Mouse (Mus musculus) kidney, adult 9 months (tissue): ENCODE data around the gene Arg2.

Experiments
- DNase-seq: peaks from one replicate; pipeline ENCODE4 v3.0.0; 2022

Arg2 gene

DNA sequence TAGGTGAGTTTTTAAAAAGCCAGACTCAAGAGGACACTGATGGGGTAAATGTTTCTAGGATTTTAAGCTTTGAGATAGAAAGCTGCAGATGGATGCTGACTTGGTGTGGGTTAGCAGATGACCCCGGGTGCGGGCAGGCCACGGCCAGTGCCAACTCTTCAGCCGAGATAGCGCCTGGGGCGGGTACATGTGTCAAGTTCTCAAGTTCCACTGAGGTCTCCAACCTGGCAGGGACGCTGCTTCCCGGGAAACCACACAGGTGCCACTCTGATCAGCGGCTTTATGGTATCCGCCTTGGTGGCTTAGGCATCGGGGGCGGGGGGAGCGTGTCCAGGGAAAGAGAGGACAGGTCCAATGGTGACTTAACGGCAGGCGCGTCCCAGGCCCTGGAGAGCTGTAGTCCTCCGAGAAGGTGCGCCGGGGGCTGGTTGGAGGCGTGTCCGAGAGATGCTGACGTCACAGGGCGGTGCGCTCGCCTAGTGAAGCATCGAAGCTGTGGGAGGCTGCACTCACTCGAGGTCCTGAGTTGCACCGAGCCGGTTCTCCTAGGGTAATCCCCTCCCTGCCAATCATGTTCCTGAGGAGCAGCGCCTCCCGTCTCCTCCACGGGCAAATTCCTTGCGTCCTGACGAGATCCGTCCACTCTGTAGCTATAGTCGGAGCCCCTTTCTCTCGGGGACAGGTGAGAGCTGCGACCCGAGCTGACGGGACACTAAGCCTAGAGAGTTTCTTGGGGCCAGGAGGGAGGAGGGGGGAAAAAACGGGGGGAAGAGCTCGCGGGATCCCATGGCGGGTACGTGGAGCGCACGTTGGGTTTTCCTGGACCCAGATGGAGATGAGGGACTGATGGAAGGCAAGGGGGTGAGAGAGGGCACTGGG lies at the start of gene Arg2:
Arg2 (plus strand) TSS at position 479 of the 879 bp plus-strand sequence.
- peak; percentile 77 for DNase-seq

DNA sequence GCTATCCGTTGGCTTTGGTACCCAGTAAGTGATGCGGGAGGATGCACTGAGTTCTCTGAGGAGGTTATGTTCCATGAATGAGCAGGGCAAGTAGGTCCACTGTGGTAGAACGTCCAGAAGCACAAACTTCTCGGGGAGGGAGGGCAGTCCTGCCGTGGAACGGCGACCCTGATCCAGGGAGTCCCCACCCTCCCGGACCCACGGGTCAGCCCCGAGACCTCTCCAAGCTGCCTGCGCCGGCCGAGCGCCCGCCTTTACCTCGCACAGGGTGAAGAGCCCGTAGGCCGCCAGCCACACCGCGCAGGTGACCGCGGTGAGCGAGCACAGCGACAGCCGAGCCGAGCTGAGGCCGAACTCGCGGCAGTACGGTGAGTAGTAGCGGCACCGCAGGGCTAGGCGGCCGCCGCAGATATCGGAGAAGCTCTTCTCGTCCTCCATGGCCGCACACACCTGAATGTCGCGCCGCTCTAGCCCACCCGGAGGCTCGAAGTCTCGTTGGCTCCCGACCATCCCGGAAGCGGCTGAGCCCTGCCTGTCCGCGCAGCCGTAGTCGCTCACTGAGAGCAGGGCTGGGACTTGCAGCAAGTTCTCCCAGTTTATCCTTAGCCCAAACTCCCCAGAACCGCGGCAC lies 41.3 kb upstream of the Arg2 start, which contains the start of gene Pigh:
Pigh (minus strand) TSS at position 470 of the 631 bp plus-strand sequence.
- DNase-seq: peak; percentile 88

DNA sequence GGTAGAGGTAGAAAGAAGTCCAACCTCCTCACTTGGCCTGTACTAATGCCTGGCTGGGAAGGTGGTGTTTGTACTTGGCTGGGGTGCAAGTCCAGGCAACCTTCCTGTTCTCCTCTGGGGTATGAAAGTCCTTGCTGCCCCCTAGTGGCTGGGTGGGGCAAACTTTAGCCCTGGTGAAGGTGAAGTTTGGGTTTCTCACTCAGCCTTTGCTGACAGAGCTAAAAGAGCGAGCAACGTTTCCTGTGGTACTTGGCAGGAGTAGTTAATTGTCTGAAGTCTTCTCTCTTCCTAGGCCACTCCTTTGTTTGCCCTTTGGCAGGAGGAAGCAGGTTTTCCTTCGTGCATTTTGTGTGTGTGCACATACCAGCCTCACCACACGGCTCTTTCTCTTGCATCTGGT lies 38.0 kb upstream of the Arg2 start:
- peak; percentile 91 for DNase-seq

DNA sequence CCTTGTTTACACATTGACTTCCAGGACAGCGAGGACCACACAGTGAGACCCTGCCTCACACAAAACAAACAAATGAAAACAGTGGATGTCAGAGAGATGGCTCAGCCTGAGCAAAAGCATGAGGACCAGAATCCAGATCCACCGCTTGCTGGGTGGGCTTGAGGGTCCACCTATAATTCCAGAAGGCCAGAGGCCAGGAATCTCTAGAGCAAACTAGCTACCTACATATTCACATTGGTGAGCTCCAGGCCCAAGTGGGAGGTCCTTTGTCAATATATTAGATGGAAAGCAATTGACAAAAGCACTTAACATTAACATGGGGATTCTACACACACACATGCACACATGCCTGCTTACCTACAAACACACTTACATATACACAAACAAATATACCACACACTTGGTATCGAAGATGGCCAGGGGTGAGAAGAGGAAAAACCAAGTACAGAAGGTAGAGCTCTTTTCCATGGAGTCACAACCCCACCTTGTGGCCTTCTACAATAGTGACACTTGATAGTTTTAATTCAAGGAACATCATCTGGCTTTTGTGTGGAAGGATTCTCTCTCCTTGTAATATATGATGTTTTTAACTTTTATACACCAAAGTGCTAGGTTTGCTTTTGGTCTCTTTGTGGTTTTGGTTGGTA lies 33.3 kb upstream of the Arg2 start:
- DNase-seq: peak; percentile 42

DNA sequence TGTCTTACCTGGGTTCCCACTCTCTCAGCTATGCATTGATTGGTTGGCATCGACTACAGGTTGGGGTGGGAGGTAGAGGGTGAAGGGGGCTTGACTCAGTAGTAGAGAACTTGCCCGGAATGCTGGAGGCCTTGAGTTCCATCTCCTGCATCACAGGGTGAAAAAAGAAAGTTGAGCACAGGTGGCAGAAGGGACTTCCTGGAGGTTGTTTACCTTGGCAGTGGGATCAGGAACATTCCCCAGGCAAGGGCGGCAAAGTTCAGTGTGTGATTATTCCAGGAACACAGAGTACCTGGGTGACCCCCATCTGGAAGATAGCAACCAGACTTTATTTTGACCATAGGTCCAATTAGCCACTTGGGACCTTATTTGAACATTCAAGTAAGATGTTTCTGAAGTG lies 26.8 kb upstream of the Arg2 start:
- DNase-seq: peak; percentile 75

DNA sequence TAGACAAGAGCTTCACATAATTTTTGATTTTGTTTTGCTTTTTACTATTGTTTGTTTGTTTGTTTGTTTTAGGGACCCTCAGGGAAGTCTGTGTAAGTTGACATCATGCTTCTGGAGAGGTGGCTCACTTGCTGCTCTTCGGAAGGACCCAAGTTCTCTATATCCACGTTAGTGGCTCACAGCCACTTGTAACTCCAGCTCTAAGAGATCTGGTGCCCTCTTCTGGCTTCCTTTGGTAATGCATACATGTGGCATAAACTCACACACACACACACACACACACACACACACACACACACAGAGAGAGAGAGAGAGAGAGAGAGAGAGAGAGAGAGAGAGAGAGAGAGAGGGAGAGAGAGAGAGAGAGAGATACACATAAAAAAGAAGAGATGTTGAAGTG lies 26.0 kb upstream of the Arg2 start:
- DNase-seq: no peak

DNA sequence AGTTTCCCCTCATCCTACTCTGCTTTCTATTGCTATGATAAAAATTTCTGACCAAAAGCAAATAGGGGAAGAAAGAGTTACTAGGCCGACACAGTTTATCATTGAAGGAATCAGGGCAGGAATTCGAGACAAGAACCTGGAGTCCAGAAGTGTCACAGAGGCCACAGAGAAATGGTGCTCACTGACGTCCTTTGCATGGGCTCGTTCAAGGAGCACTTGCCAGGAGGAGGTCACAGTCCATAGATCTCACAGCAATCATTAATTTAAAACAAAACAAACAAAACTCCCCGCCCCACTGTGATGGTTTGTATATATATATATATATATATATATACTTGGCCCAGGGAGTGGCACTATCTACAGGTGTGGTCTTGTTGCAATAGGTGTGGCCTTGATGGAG lies 25.3 kb upstream of the Arg2 start:
- peak; percentile 68 for DNase-seq

DNA sequence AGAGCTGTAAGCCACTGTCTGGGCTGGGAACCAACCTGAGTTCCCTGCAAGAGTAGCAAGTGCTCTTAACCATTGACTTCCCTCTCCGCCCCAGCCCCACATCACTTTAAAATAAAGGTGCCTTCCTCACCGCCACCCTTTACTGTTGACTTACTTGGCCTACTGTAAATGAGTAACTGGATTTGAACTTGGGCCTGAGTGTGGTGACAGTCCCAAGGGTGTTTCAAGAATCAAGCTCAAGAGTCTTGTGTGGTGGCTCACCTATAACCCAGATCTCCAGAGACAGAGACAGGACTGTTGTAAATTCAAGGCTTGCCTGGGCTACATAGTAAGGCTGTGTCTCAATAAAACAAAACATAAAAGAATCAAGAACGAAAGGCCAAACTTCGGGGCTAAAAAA lies 11.6 kb upstream of the Arg2 start:
- peak; percentile 60 for DNase-seq

DNA sequence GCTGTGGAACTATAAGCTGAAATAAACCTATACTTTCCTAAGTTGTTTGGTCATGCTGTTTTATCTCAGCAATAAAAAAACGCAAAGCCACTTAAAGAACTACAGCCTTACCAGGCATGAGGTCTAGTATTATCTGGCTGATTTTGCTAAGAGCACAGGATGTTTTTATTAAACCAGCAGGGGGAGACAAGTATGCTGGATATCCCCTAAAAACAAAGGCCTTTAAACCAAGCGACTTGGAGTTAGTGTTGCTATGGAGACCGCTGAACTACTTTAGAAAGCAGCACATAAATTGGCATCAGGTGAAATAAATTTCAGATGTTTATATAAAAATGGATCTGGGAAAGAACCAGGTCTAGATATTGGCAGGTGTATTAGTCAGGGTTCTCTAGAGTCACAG lies 7.8 kb upstream of the Arg2 start:
- peak; percentile 32 for DNase-seq

DNA sequence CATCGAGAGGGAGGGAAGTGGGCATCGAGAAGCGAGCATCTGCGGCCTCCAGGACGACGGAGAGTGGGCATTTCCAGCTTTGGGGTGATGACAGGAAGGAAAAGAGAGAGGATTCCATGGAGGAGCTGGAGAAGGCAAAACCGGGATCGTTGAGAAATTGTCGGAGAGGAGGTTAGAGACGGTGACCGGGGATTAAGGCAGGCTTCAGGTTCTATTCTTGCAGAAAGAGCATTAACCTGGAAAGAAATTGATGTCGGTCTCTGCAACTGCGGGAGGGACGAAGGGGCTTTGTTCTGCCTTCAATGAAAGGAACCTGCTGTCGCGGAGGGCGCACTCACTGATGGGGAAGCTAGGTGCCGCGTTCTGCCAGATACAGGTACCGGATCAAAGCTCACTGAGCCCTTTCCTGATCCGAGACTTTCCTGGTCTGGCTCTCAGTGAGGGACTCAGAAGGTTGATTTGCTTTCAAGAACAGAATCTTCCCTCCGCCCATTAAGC lies 650 bp downstream of the Arg2 start:
- no peak for DNase-seq

DNA sequence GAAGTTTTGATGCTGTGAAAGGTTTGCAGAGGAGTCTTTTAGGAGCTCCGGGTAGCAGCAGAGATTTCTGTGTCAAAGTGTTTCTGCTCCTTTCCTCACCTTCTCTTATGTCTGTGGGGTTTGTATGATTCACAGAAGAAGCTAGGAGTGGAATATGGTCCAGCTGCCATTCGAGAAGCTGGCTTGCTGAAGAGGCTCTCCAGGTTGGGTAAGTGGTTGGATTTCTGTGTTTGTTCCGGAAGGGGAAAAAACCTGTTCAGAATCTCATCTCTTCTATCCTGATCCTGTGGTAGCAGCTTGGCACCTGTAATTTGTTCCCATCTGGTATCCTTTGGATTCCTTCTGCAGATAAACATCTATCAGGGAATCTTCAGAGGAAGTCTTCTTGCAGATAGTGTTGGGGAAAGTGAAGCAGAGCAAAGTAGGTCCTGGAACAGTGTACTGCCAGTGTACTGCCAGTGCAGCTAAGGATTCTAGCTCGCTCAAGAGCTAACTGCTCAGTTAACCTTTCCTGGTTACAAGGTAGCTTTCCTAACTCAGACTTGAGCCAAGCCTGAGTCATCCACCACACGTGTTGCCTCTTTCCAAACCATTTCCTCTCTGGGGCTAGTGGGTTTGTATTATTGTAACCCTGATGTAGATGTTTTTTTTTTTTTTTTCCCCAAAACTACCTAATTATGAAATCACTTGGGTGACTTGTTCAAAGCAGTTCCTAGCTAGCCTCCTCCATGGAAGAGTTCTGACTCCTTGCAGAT lies 1.3 kb downstream of the Arg2 start:
- DNase-seq: no peak

DNA sequence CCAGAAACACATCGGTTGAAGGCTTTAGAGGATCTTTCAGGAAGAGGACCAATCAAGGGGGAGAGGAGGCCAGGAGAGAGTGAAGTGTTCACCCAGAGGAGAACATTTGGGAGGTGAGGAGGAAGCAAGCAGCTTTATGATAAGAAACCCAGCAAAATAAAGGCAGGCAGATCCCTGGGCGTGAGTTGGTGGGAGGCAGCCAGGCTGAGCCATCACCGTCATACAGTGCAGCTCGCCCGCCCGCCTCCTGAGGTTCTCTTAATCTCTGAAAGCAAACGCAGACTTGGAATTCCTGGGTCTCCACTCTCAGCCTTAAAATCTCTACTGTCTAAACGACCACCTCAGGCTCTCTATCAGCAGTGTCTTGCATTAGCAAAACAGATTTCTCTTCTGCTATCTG lies 4.1 kb downstream of the Arg2 start:
- no peak for DNase-seq

DNA sequence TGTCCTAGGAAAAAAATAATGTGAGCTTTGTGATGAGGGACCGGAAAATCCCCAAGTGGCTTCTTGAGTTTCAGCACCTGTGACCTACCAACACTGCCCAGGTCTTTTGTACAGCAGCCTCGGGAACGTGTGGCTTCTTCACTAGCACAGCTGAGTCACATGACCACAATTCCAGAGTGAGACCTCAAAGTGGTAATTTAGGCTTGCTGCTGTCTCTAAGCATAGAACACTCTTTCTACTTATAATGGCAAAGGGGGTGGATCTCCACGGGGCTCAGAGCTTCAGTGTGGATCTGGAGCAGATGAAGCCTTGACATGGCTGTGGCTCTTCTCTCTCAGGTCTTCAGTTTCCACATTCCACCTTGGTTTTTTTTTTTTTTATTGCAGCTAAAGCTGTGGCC lies 4.5 kb downstream of the Arg2 start:
- no peak for DNase-seq

DNA sequence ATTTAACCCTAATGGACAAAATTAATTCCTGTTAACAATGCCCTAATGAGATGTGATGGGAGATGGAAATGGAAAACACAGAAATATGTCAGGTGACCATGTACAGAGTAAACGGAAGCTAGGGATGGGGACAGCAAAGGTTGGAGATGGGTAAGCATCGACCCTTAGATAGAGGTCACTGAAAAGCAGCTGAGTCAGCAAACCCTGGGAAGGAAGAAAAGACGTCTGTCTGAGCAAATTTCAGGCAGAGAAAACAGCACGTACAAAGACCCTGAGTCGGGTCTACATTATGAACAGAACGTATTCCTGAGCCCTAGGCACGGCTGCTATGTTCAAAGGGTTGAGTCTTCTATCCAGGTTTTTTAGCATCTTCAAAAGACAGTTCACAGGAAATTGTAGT lies 6.4 kb downstream of the Arg2 start:
- DNase-seq: no peak

DNA sequence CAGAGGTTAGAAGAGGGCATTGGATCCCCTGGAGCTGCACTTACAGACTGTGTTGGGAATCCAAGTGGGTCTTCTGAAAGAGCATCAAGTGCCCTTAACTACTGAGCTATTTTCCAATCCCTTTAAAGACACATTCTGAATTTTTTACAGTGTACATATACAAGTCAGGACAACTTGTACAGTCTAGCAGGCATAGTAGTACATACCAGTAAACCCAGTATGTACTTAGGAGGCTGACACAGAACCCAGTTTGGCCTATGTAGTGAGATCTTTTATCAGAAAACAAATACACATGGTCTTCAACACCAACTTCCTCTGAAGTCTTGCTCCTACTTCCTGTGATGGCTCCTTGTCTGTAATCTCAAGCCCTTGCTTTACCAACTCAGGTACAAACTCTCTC lies 8.4 kb downstream of the Arg2 start:
- no peak for DNase-seq

DNA sequence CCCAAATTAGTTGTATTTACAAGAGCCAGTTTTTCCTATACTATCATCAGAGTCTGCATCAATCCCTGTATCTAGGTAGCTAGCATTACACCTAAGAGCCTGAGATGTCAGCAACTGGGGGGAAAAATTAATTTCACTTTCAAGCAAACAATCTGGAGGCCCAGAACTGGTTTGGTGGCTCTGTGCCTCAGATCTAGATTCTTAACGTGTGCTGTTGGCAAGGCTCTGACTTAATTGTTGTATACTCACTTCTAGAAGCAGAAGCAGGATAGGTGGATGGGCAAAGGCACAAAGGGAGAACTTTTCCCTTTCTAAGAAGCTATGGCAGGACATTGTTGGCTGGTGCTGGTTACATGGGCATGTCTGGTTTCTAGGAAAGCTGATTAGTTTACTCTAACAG lies 8.8 kb downstream of the Arg2 start:
- DNase-seq: no peak

DNA sequence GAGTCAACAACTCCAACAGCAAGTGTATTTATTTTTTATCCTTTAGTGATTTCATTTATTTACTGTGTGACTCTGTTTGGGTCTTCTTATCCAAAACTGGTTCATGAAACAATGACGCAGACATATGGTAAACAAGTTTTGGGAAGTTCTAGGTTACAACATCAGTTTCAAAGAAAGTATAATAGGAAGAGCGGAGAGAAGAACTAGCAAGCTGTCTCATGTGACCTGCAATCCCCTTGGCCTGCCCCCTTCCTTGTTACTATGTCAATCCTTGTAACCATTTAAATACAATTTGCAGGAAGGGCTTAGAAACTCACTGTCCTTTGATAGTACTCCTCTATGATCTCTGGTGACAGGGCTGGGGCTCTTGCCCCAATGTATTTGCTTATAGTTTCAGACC lies 10.2 kb downstream of the Arg2 start:
- DNase-seq: no peak

DNA sequence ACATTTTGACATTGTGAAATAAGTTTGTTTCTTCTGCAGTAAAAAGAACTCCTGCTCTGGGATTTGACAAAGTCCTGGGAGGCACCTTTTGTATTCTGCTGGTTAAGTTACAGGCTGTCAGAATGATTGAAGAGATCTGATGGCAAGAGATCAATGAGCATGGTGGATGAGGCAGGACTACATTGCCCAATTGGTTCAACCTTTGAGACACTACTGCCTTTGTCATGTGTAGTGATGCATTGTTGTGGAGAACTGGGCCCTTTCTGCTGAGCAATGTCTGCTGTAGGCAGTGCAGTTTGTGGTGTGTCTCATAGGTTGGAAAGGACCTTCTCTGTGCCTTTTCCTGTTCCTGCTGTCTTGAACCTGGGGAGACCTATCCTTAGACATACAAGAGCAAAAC lies 10.8 kb downstream of the Arg2 start:
- DNase-seq: no peak

DNA sequence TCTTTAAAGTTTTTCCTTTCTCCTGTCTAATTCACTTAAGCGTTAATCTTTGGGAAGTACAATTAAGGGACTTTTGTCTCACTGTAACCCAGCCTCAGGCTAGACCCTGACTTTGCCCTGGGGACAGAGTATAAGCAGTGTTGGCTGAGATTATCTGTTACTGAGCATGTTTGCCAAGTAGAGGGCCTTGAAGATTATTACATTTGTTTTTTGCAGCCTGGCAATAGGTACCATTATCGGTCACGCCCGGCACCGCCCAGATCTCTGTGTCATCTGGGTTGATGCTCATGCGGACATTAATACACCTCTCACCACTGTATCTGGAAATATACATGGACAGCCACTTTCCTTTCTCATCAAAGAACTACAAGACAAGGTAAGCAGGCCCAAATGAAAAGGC lies 19.1 kb downstream of the Arg2 start:
- no peak for DNase-seq

DNA sequence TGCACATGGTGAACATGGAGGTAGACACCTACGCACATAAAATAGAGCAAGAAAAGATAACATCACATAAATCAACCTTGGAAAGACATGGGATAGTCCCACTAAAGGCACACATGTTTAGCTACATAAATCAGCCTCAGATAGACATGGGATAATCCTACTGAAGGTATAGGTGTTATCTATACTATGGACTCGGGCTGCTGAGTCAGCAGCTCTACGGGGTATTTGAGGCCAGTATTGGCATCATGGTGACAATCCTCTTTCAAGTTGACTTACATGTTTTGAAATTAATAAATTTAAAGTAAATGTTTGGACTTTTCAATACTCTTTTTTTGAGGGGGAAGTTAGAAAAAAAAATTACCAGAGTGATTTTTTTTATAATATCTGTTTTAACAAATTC lies 32.3 kb downstream of the Arg2 start:
- no peak for DNase-seq

DNA sequence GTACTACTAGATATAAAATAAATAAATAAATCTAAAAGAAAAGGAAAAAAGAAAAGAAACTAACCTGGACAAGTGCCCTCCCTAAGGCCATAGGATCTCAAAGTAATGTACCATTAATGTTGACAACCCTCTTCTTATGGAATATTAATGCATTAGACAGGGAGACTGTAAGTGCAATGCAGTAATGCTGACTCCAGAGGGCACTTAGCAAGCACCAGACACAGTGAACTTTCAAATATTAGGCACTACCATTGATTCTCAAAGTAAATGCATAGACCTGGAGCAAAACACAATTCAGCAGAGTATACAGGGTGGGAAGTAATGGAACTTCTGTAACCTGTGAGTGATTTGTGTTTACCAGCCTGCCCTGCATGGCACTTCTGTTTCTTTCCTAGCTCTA lies 38.6 kb downstream of the Arg2 start:
- DNase-seq: no peak

DNA sequence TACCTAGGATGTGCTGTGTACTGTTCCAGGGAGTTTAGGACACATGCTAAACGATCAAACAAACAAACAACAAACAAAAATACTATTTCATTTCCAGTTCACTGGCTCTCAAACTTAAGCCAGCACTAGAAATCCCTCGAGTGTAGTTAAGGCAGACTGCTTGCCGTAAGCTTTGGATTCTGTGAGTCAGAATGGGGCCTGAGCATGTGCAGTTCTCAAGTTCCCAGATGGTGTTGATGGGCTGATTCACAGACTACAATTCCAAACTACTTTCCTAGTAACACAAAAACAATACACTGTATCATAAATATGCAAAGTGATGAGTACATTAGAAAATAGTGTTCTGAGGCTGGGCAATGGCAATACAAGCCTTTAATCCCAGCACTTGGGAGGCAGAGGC lies 39.8 kb downstream of the Arg2 start:
- no peak for DNase-seq
